Mouse (Mus musculus): ENCODE measurements around the gene Eno4. TPM values are rescaled to one million over a fixed set of nuclear protein-coding genes. Genes with fewer than 3 reads are reported as not detected.

Eno4 gene
- polyA plus RNA-seq, 1 experiment from 2014 or later: 0.88 TPM

GRCm38 (mm10) chr19:58975216-58975863 is 32.1 kb downstream of the Eno4 start:
- H3K27ac ChIP-seq: 0 out of 2 replicates have a peak overlapping the region, but pooled peaks have one; percentile 12
- H3K36me3 ChIP-seq: no peaks in the 10 kb centered on the region
- H3K4me1 ChIP-seq: peaks cover 18% of the 10 kb centered on the region
- no peak overlapping the region for H3K4me3 ChIP-seq
- no peak overlapping the region; the same call in 1 of the 2 replicates for H3K9ac ChIP-seq
- H3K9me3 ChIP-seq: no peaks in the 10 kb centered on the region
- no peak overlapping the region for H3K4me2 ChIP-seq (replicated peaks)
- ATAC-seq (ENCODE audit: insufficient number of reproducible peaks, insufficient read depth, low FRiP score, low TSS enrichment): 0 out of 2 replicates have a peak, but pooled peaks have one; percentile 53
- peaks cover 4% of the 10 kb centered on the region; the same call in 1 of the 2 replicates for H3K27me3 ChIP-seq
- WGBS: 36% methylated on average over 11 of the region's 11 CpGs

GRCm38 (mm10) chr19:58978401-58979171 is 35.4 kb downstream of the Eno4 start:
- 51% methylated on average over 11 of the region's 11 CpGs for WGBS
- peaks cover 23% of the 10 kb centered on the region for H3K4me1 ChIP-seq
- no peak overlapping the region for H3K4me3 ChIP-seq
- peaks cover 7% of the 10 kb centered on the region; the same call in 1 of the 2 replicates for H3K27me3 ChIP-seq
- no peak overlapping the region for H3K27ac ChIP-seq
- H3K4me2 ChIP-seq (replicated peaks): no peak overlapping the region
- no peak for ATAC-seq (ENCODE audit: insufficient number of reproducible peaks, insufficient read depth, low FRiP score, low TSS enrichment)
- no peaks in the 10 kb centered on the region for H3K36me3 ChIP-seq
- H3K9ac ChIP-seq: no peak overlapping the region; the same call in 1 of the 2 replicates
- H3K9me3 ChIP-seq: no peaks in the 10 kb centered on the region

DNA sequence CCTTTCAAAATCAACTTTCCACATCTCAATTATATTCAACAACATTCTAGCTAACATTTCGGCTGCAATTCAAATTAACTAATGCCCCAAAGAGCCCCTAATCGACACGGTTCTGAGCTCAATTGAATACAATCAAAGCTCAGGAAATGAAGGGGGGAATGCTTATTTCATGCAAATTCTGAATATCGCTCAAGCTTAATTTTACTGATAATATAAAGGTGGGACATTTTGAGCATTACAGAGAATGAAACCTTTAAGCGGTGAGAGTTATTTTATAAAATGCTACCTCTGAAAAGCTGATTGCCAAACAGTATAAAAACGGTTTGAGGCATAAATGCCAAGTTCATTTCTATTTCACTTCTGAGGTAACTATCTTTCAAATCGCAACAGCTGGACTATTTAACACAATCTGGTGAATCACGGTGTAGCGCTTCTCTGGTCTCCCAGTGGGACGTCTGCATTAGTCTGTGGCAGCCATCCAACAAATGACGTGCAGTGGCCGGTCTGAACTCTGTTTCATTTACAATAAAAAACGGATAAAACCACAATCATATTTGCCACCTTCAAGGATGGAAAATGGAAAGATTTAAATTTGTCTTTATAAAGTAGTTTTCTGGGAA is 36.3 kb downstream of the Eno4 start:
- Histone ChIP-seq H3K4me3 (no peak overlapping the region), H3K9me3 (no peaks in the 10 kb centered on the region), H3K4me2 (replicated peaks) (no peak overlapping the region), H3K9ac (no peak overlapping the region), H3K27ac (no peak overlapping the region), H3K4me1 (peaks cover 23% of the 10 kb centered on the region), H3K27me3 (peaks cover 7% of the 10 kb centered on the region; the same call in 1 of the 2 replicates), H3K36me3 (no peaks in the 10 kb centered on the region)
- no peak for ATAC-seq (ENCODE audit: insufficient number of reproducible peaks, insufficient read depth, low FRiP score, low TSS enrichment)
- 38% methylated on average over 13 of the region's 13 CpGs for WGBS

- Histone ChIP-seq H3K9ac (no peak overlapping the region), H3K27ac (no peak overlapping the region), H3K4me2 (replicated peaks) (no peak overlapping the region), H3K27me3 (peaks cover 7% of the 10 kb centered on the region; the same call in 1 of the 2 replicates), H3K36me3 (no peaks in the 10 kb centered on the region), H3K9me3 (no peaks in the 10 kb centered on the region), H3K4me3 (no peak overlapping the region), H3K4me1 (peaks cover 21% of the 10 kb centered on the region)
- no peak for ATAC-seq (ENCODE audit: insufficient number of reproducible peaks, insufficient read depth, low FRiP score, low TSS enrichment)
- 66% methylated on average over 5 of the region's 5 CpGs for WGBS
Measured at GRCm38 (mm10) chr19:58980056-58980440, 36.8 kb downstream of the Eno4 start.

- no peak for ATAC-seq (ENCODE audit: insufficient number of reproducible peaks, insufficient read depth, low FRiP score, low TSS enrichment)
- Histone ChIP-seq H3K27me3 (peaks cover 13% of the 10 kb centered on the region; the same call in 1 of the 2 replicates), H3K4me2 (replicated peaks) (peak overlapping the region; percentile 9; the same call in 1 of the 2 replicates)
Measured at GRCm38 (mm10) chr19:58981571-58981970, 38.3 kb downstream of the Eno4 start.

DNA sequence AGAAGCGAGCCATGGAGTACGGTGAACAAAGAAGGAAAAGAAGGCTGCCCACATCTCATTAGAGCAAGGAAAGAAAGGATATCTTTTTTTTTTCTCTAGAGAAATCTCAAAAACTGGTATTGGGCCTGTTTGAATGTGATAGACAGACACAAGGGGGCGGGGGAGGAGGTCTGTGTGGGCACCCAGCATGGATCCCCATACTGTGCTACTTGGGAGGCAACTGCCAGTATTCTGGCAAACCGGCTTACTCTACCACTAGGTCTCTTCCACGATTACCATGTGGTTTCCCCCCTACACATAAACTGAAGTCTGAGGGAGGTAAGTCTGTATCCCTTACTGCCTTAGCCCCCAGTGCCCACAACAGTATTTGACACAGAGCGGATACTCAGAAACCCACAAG is 59.6 kb downstream of the Eno4 start:
- no peaks in the 10 kb centered on the region for H3K27me3 ChIP-seq

More at GRCm38 (mm10) chr19:58981571-58981970, 38.3 kb downstream of the Eno4 start:
- no peak overlapping the region for H3K27ac ChIP-seq
- no peaks in the 10 kb centered on the region for H3K36me3 ChIP-seq
- no peak overlapping the region for H3K9ac ChIP-seq
- WGBS: 16% methylated on average over 9 of the region's 9 CpGs
- no peaks in the 10 kb centered on the region for H3K9me3 ChIP-seq
- peaks cover 16% of the 10 kb centered on the region for H3K4me1 ChIP-seq
- H3K4me3 ChIP-seq: no peak overlapping the region

GRCm38 (mm10) chr19:59006577-59007340 is 63.5 kb downstream of the Eno4 start:
- H3K4me2 ChIP-seq (replicated peaks): no peak overlapping the region
- no peak overlapping the region for H3K9ac ChIP-seq
- no peaks in the 10 kb centered on the region for H3K4me1 ChIP-seq
- ATAC-seq (ENCODE audit: insufficient number of reproducible peaks, insufficient read depth, low FRiP score, low TSS enrichment): no peak
- no peaks in the 10 kb centered on the region for H3K36me3 ChIP-seq
- H3K27ac ChIP-seq: no peak overlapping the region
- no peaks in the 10 kb centered on the region for H3K27me3 ChIP-seq
- H3K9me3 ChIP-seq: no peaks in the 10 kb centered on the region
- no peak overlapping the region for H3K4me3 ChIP-seq
- 66% methylated on average over 15 of the region's 15 CpGs for WGBS

More for the DNA sequence above, 59.6 kb downstream of the Eno4 start:
- Histone ChIP-seq H3K9me3 (no peaks in the 10 kb centered on the region), H3K4me2 (replicated peaks) (no peak overlapping the region), H3K4me3 (no peak overlapping the region), H3K36me3 (no peaks in the 10 kb centered on the region), H3K9ac (no peak overlapping the region), H3K27ac (no peak overlapping the region), H3K4me1 (no peaks in the 10 kb centered on the region)
- ATAC-seq (ENCODE audit: insufficient number of reproducible peaks, insufficient read depth, low FRiP score, low TSS enrichment): no peak
- 87% methylated on average over 6 of the region's 6 CpGs for WGBS

DNA sequence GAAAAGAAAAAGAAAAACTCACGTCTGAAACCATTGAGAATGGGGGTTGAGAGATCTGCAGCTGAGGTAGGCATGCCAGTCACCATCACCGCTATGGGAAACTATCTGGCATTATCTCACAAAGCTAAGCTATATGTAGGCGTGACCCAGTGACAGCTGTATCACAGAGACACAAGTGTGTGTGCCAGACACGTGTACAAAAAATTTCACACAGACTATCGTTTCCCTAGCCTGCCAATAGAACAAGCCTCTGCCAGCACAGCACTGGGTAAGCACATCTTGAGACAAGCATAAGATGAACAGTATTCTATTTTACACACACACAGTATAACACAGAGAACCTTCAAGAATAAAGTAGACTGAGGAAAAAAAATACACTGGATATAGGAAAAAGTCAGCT is 67.6 kb downstream of the Eno4 start:
- H3K4me3 ChIP-seq: no peak overlapping the region
- H3K4me1 ChIP-seq: no peaks in the 10 kb centered on the region
- no peak for ATAC-seq (ENCODE audit: insufficient number of reproducible peaks, insufficient read depth, low FRiP score, low TSS enrichment)
- H3K4me2 ChIP-seq (replicated peaks): no peak overlapping the region
- WGBS: 80% methylated on average over 5 of the region's 5 CpGs
- H3K9me3 ChIP-seq: no peaks in the 10 kb centered on the region
- no peak overlapping the region for H3K27ac ChIP-seq
- H3K27me3 ChIP-seq: no peaks in the 10 kb centered on the region
- H3K36me3 ChIP-seq: no peaks in the 10 kb centered on the region
- H3K9ac ChIP-seq: no peak overlapping the region

Small RNA genes lying within 50 kb of the gene (microRNA-seq; reads per million reads assigned to microRNA genes)
- 6.9 reads per million, percentile 22 among the genes with 10 or more reads in this experiment for gene Mir3086

Other genes with a start within 250 kb of the Eno4 start
- 0.20 TPM in 1 of 2 replicates, not detected in the other for gene Pnliprp1, start 214.5 kb upstream of the Eno4 start, polyA plus RNA-seq (2016; fragmentation: Nextera tagmentation; extraction: Ambion mirVana)
- not detected in 2 replicates for gene Pnliprp2, start 183.7 kb upstream of the Eno4 start, polyA plus RNA-seq (2016; fragmentation: Nextera tagmentation; extraction: Ambion mirVana)
- 0.23 TPM in 1 of 2 replicates, not detected in the other for gene 1700019N19Rik, start 149.0 kb upstream of the Eno4 start, polyA plus RNA-seq (2016; fragmentation: Nextera tagmentation; extraction: Ambion mirVana)
- gene Hspa12a, start 229 bp downstream of the Eno4 start, polyA plus RNA-seq (2016; fragmentation: Nextera tagmentation; extraction: Ambion mirVana): 12.6 and 13.1 TPM in 2 replicates
- 4.6 and 4.7 TPM in 2 replicates for gene Shtn1, start 132.7 kb downstream of the Eno4 start, polyA plus RNA-seq (2016; fragmentation: Nextera tagmentation; extraction: Ambion mirVana)
- gene Vax1, start 226.6 kb downstream of the Eno4 start, polyA plus RNA-seq (2016; fragmentation: Nextera tagmentation; extraction: Ambion mirVana): 1.1 TPM in 2 replicates